Mouse (Mus musculus): Measurements from ENCODE around the gene Soga1. TPM values are rescaled to one million over a fixed set of nuclear protein-coding genes. Genes with fewer than 3 reads are reported as not detected.
A peak's percentile ranks its signal among the peaks of the same experiment; 100 is the strongest.

Gene Soga1
- polyA plus RNA-seq (2014; fragmentation: Nextera tagmentation; extraction: Ambion mirVana): 8.1 and 8.2 TPM in 2 replicates

DNA sequence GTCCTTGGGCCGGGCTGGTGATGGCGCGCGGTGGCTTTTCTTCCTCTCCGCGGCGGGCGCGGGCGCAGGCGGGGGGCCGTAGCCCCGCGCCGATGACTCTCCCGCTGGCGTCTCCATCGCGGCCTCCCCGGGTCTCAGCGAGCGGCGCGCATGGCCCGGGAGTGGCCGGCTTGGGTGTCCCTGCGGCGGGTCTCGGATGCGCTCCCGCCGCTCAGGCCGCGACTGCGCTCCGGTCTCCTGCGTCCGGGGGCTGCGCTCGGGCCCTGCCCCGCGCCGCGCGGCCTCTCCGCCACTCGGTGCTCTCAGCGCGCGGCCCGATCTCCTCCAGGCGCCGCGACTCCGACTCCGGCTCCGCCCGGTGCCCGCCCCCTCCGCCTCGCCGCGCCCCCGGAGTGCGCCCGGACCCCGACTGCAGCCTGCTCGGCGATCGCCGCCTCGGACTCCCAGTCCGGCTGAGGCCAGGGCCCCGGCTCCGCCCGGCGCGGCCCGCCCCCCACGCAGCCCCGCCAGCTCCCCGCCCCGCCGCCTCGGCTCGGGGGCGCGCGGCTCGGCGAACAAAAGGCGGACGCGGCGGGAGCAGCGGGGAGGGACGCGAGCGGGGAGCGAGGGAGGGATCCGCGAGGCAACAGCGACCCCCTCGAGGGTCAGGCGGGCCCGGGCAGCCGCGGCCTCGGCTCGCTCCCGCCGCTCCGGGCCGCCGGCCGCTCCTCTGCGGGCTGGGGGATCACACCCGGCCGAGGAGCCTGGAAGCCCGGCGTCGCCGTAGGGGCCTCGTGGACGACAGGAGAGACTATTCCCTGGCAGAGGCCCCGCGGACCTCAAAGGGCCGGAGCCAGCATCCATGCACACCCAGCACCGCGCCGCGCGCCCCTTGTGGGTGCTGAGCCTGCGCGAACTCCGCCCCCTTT is at the start of gene Soga1:
TSS of gene Soga1 (minus strand) at position 462 of the 908 bp plus-strand sequence.
- under 1% methylated on average over 111 of the region's 136 CpGs for WGBS
- Histone ChIP-seq H3K4me1 (replicated peaks; ENCODE audit: control insufficient read depth, insufficient read depth, low read length) (peaks cover 19% of the 10 kb centered on the region; the same call in 1 of the 2 replicates), H3K4me2 (ENCODE audit: low read depth, low read length, severe bottlenecking) (peak within 1 kb of the TSS; percentile 97), H3K9me3 (ENCODE audit: control insufficient read depth, low read length) (no peaks in the 10 kb centered on the region), H3K27ac (ENCODE audit: low read depth, low read length) (peak within 1 kb of the TSS; percentile 96), H3K4me3 (ENCODE audit: low read depth, low read length) (peak within 1 kb of the TSS; percentile 98), H3K9ac (ENCODE audit: low read length) (peak within 1 kb of the TSS; percentile 96), H3K27me3 (ENCODE audit: control insufficient read depth, insufficient read depth, low read length) (no peaks in the 10 kb centered on the region), H3K36me3 (ENCODE audit: control insufficient read depth, insufficient read depth, low read length) (no peaks in the 10 kb centered on the region)
- peak; percentile 88 for ATAC-seq (replicated peaks; ENCODE audit: low FRiP score)
- peak; percentile 93 for DNase-seq (ENCODE audit: low spot score)

DNA sequence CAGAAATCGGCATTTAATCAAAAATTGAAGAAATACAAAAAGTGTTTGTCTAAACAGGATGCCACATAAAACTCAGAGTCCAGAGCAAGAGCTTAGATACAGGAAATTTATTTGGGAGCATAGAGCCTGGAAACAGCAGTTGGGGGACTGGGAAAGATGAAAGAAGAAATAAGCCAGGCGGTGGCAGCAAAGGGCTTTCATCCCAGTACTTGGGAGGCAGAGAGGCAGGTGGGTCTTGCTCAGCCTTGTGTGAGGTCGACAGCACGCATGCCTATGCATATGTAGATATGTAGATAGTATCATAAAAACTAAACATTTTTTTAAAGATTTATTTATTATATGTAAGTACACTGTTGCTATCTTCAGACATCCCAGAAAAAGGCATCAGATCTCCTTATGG is 49.0 kb upstream of the Soga1 start:
- Histone ChIP-seq H3K4me3 (ENCODE audit: low read depth, low read length) (no peak overlapping the region), H3K27me3 (ENCODE audit: control insufficient read depth, insufficient read depth, low read length) (no peaks in the 10 kb centered on the region), H3K9ac (ENCODE audit: low read length) (no peak overlapping the region), H3K27ac (ENCODE audit: low read depth, low read length) (no peak overlapping the region), H3K9me3 (ENCODE audit: control insufficient read depth, low read length) (no peaks in the 10 kb centered on the region), H3K4me2 (ENCODE audit: low read depth, low read length, severe bottlenecking) (no peak overlapping the region), H3K4me1 (replicated peaks; ENCODE audit: control insufficient read depth, insufficient read depth, low read length) (no peaks in the 10 kb centered on the region), H3K36me3 (ENCODE audit: control insufficient read depth, insufficient read depth, low read length) (no peaks in the 10 kb centered on the region)
- ATAC-seq (replicated peaks; ENCODE audit: low FRiP score) (no peak), DNase-seq (ENCODE audit: low spot score) (no peak)
- 71% methylated on average over 4 of the region's 4 CpGs for WGBS

DNA sequence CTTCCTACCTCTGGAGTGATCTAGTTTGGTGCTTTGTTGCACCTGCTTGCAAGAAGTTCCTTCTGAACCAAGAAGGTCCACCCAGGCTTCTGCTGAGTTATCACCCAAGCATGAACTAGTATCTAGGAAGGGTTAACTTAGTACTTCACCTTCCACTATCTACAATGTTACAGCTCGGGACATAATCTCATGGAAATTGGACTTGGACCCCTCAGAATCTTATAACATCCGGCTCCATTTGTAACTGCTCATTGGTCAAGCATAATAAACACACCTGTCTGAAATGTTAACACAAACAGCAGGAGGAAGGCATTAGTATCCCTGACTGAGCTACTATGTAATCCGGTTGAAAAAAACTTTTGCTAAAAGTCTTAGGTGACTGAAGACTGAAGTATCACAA is 48.3 kb upstream of the Soga1 start:
- no peaks in the 10 kb centered on the region for H3K27me3 ChIP-seq (ENCODE audit: control insufficient read depth, insufficient read depth, low read length)
- no peaks in the 10 kb centered on the region for H3K4me1 ChIP-seq (replicated peaks; ENCODE audit: control insufficient read depth, insufficient read depth, low read length)
- H3K9me3 ChIP-seq (ENCODE audit: control insufficient read depth, low read length): no peaks in the 10 kb centered on the region
- no peaks in the 10 kb centered on the region for H3K36me3 ChIP-seq (ENCODE audit: control insufficient read depth, insufficient read depth, low read length)
- no peak overlapping the region for H3K9ac ChIP-seq (ENCODE audit: low read length)
- no peak overlapping the region for H3K4me3 ChIP-seq (ENCODE audit: low read depth, low read length)
- no peak overlapping the region for H3K27ac ChIP-seq (ENCODE audit: low read depth, low read length)
- H3K4me2 ChIP-seq (ENCODE audit: low read depth, low read length, severe bottlenecking): no peak overlapping the region
- no peak for DNase-seq (ENCODE audit: low spot score)
- no peak for ATAC-seq (replicated peaks; ENCODE audit: low FRiP score)
- WGBS: 88% methylated on average over 3 of the region's 3 CpGs

DNA sequence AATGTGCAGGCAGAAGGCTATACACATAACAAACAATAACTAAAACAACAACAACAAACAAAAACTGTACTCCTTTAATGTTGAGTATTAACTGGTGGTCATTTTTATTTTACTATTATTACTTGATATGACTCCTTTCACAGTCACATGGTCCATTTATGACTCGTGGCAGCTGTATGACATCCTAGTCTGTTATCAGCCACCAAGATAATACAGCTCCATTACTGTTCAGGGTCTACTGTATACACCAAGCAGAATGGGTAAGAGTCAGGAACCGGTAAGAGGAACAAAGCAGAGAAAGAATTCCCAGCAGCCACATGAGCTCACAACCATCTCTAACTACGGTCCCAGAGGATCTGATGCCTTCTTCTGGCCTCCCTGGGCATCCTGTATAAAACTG is 46.2 kb upstream of the Soga1 start:
- H3K36me3 ChIP-seq (ENCODE audit: control insufficient read depth, insufficient read depth, low read length): no peaks in the 10 kb centered on the region
- no peak overlapping the region for H3K27ac ChIP-seq (ENCODE audit: low read depth, low read length)

DNA sequence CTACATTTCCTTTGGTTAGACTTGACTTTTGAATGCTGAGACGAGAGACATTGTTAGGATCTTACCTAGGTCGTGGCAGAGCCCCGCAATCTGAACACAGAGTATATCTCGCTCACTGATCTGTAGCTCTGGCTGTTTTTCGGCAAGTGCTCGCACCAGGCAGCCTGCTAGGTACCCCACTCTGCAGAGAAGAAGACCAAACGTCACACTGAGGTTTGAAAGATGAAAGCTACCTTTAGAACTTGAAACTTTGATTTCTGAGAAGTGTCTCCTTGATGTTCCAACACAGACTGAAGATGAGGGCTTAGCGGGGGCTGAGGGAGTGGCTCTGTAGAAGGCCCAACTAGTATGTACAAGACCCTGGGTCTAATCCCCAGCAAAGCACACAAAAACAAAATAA is 42.7 kb upstream of the Soga1 start:
- Histone ChIP-seq H3K4me1 (replicated peaks; ENCODE audit: control insufficient read depth, insufficient read depth, low read length) (no peaks in the 10 kb centered on the region), H3K4me3 (ENCODE audit: low read depth, low read length) (no peak overlapping the region), H3K9ac (ENCODE audit: low read length) (no peak overlapping the region), H3K9me3 (ENCODE audit: control insufficient read depth, low read length) (no peaks in the 10 kb centered on the region), H3K27me3 (ENCODE audit: control insufficient read depth, insufficient read depth, low read length) (no peaks in the 10 kb centered on the region), H3K4me2 (ENCODE audit: low read depth, low read length, severe bottlenecking) (no peak overlapping the region), H3K27ac (ENCODE audit: low read depth, low read length) (no peak overlapping the region), H3K36me3 (ENCODE audit: control insufficient read depth, insufficient read depth, low read length) (no peaks in the 10 kb centered on the region)
- DNase-seq (ENCODE audit: low spot score) (no peak), ATAC-seq (replicated peaks; ENCODE audit: low FRiP score) (no peak)
- WGBS: 92% methylated on average over 8 of the region's 8 CpGs

More for the DNA sequence above, 46.2 kb upstream of the Soga1 start:
- Histone ChIP-seq H3K9ac (ENCODE audit: low read length) (no peak overlapping the region), H3K27me3 (ENCODE audit: control insufficient read depth, insufficient read depth, low read length) (no peaks in the 10 kb centered on the region), H3K4me3 (ENCODE audit: low read depth, low read length) (no peak overlapping the region), H3K4me1 (replicated peaks; ENCODE audit: control insufficient read depth, insufficient read depth, low read length) (no peaks in the 10 kb centered on the region), H3K9me3 (ENCODE audit: control insufficient read depth, low read length) (no peaks in the 10 kb centered on the region), H3K4me2 (ENCODE audit: low read depth, low read length, severe bottlenecking) (no peak overlapping the region)
- 90% methylated on average over 3 of the region's 3 CpGs for WGBS
- no peak for DNase-seq (ENCODE audit: low spot score)
- no peak for ATAC-seq (replicated peaks; ENCODE audit: low FRiP score)

DNA sequence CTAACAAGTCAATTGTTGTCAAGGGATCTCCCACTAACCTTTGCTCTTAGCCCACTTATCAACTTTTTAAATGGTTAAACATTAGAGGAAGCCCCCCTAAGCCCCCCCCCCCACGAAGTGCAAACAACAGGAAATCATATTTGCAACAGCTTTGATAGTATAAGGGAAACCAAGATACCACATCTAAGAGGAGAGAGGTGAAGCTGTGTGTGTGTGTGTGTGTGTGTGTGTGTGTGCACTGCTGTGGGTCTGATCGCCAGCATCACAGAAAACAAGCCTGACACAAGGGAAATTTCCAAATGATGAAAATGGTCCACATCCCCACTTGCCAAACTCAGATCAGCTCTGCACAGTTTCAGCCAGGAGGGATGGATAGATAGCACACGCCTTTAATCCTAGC is 40.0 kb upstream of the Soga1 start:
- Histone ChIP-seq H3K27ac (ENCODE audit: low read depth, low read length) (no peak overlapping the region), H3K9ac (ENCODE audit: low read length) (no peak overlapping the region), H3K9me3 (ENCODE audit: control insufficient read depth, low read length) (no peaks in the 10 kb centered on the region), H3K4me3 (ENCODE audit: low read depth, low read length) (no peak overlapping the region), H3K4me2 (ENCODE audit: low read depth, low read length, severe bottlenecking) (no peak overlapping the region), H3K36me3 (ENCODE audit: control insufficient read depth, insufficient read depth, low read length) (peaks cover under 1% of the 10 kb centered on the region; the same call in 1 of the 2 replicates), H3K27me3 (ENCODE audit: control insufficient read depth, insufficient read depth, low read length) (no peaks in the 10 kb centered on the region), H3K4me1 (replicated peaks; ENCODE audit: control insufficient read depth, insufficient read depth, low read length) (no peaks in the 10 kb centered on the region)
- ATAC-seq (replicated peaks; ENCODE audit: low FRiP score) (no peak), DNase-seq (ENCODE audit: low spot score) (no peak)
- 85% methylated on average over 3 of the region's 3 CpGs for WGBS

DNA sequence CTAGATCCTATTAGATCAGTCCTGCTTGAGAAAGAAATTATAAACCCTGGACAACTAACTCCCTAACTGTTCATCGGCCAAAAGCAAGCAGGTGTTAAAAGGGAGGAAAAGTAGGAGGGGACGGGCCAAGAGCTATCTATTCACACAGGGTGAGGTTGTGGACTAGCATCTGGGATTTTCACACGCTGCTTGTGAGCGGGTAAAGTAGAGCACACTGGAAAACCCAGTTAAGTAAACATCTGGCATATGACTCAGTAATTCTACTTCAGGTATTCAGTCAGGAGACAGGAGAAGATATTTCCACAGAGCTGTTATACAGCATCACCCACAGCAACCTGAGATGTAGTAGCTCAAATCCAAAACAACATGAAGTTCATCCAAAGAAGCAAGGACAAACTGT is 39.5 kb upstream of the Soga1 start:
- Histone ChIP-seq H3K4me2 (ENCODE audit: low read depth, low read length, severe bottlenecking) (no peak overlapping the region), H3K9me3 (ENCODE audit: control insufficient read depth, low read length) (no peaks in the 10 kb centered on the region), H3K4me3 (ENCODE audit: low read depth, low read length) (no peak overlapping the region), H3K27me3 (ENCODE audit: control insufficient read depth, insufficient read depth, low read length) (no peaks in the 10 kb centered on the region), H3K9ac (ENCODE audit: low read length) (no peak overlapping the region), H3K36me3 (ENCODE audit: control insufficient read depth, insufficient read depth, low read length) (peaks cover 3% of the 10 kb centered on the region; the same call in 1 of the 2 replicates), H3K27ac (ENCODE audit: low read depth, low read length) (no peak overlapping the region), H3K4me1 (replicated peaks; ENCODE audit: control insufficient read depth, insufficient read depth, low read length) (no peaks in the 10 kb centered on the region)
- DNase-seq (ENCODE audit: low spot score) (no peak), ATAC-seq (replicated peaks; ENCODE audit: low FRiP score) (no peak)
- WGBS: 89% methylated on average over 4 of the region's 4 CpGs

DNA sequence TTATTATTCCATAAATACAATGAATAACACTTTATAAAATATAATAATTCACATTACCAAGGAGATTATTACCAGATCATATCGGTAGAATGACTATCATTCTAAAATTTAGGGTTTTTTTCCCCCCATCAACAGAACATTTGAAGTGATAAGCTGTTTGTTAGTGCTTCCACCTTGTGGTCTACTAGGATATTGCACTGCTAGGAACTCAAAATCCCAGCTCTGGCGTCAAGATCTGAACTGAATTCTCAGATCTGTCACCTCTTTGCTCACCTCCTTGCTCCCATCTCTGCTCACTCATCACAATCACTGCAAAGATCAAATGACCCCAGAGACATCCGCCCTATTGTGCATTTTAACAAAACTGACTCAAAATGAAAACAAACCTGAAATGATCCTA is 37.9 kb upstream of the Soga1 start:
- no peak overlapping the region for H3K9ac ChIP-seq (ENCODE audit: low read length)

DNA sequence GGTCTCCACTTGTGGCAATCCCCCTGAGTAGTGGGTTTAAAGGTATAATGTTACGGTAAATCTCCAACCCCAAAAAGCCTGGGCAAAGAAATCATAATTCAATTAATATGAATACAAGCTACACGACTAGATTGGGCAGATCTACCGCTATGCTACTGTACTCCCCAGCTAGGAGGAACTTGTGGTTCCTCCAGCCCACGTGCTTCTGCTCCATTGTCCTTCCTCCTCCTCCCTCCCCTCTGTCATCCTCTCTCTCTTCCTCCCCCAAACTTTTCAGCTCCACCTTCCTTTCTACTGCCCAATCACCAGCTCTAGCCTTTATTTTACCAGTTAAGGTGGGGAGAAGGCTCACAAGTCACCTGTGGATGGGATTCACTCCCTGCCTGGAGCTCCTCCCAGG is 29.2 kb upstream of the Soga1 start:
- no peak for ATAC-seq (replicated peaks; ENCODE audit: low FRiP score)
- WGBS: 90% methylated on average over 4 of the region's 4 CpGs

More for the DNA sequence above, 37.9 kb upstream of the Soga1 start:
- Histone ChIP-seq H3K4me3 (ENCODE audit: low read depth, low read length) (no peak overlapping the region), H3K27ac (ENCODE audit: low read depth, low read length) (no peak overlapping the region), H3K36me3 (ENCODE audit: control insufficient read depth, insufficient read depth, low read length) (peaks cover 3% of the 10 kb centered on the region; the same call in 1 of the 2 replicates), H3K4me1 (replicated peaks; ENCODE audit: control insufficient read depth, insufficient read depth, low read length) (no peaks in the 10 kb centered on the region), H3K4me2 (ENCODE audit: low read depth, low read length, severe bottlenecking) (no peak overlapping the region), H3K9me3 (ENCODE audit: control insufficient read depth, low read length) (no peaks in the 10 kb centered on the region), H3K27me3 (ENCODE audit: control insufficient read depth, insufficient read depth, low read length) (no peaks in the 10 kb centered on the region)
- 29% methylated on average over 3 of the region's 3 CpGs for WGBS
- no peak for DNase-seq (ENCODE audit: low spot score)
- no peak for ATAC-seq (replicated peaks; ENCODE audit: low FRiP score)

More for the DNA sequence above, 29.2 kb upstream of the Soga1 start:
- Histone ChIP-seq H3K4me3 (ENCODE audit: low read depth, low read length) (no peak overlapping the region), H3K36me3 (ENCODE audit: control insufficient read depth, insufficient read depth, low read length) (no peaks in the 10 kb centered on the region; the same call in 1 of the 2 replicates), H3K27me3 (ENCODE audit: control insufficient read depth, insufficient read depth, low read length) (no peaks in the 10 kb centered on the region), H3K27ac (ENCODE audit: low read depth, low read length) (no peak overlapping the region), H3K4me2 (ENCODE audit: low read depth, low read length, severe bottlenecking) (no peak overlapping the region), H3K9me3 (ENCODE audit: control insufficient read depth, low read length) (no peaks in the 10 kb centered on the region), H3K9ac (ENCODE audit: low read length) (no peak overlapping the region), H3K4me1 (replicated peaks; ENCODE audit: control insufficient read depth, insufficient read depth, low read length) (no peaks in the 10 kb centered on the region)
- DNase-seq (ENCODE audit: low spot score): no peak

Measured in forebrain, embryonic 11.5 days (tissue).